Mouse (Mus musculus) ES-CJ7 (cell line): ENCODE data around the gene Gm11563.
"Not testable (repeated sequence)": the region's sequence is repeated elsewhere in the genome, so short reads cannot be mapped to it uniquely, and the experiment has no call there.

Source experiments
- DNase-seq: peaks from one replicate; pipeline ENCODE4 v3.0.0; 2011; ENCODE audit warnings: low read depth, low spot score

Gene Gm11563

GRCm38 (mm10) chr11:99658467-99659010 lies at the start of gene Gm11563:
TSS of gene Gm11563 (minus strand) at chr11:99658960.
- not testable (repeated sequence) for DNase-seq

GRCm38 (mm10) chr11:99690463-99690862 lies 31.7 kb upstream of the Gm11563 start, which contains the start of gene Gm14190:
TSS of gene Gm14190 (minus strand) at chr11:99690740.
- DNase-seq: no peak

GRCm38 (mm10) chr11:99685235-99685634 lies 26.5 kb upstream of the Gm11563 start:
- DNase-seq: not testable (repeated sequence)

GRCm38 (mm10) chr11:99683481-99683880 lies 24.7 kb upstream of the Gm11563 start:
- DNase-seq: no peak

- no peak for DNase-seq
Observed at GRCm38 (mm10) chr11:99665860-99666259, 7.1 kb upstream of the Gm11563 start, which contains the start of gene Krtap4-6. TSS of gene Krtap4-6 (minus strand) at chr11:99665960.

GRCm38 (mm10) chr11:99662802-99663201 lies 4.0 kb upstream of the Gm11563 start:
- DNase-seq: no peak

GRCm38 (mm10) chr11:99659256-99659655 lies 496 bp upstream of the Gm11563 start:
- DNase-seq: no peak

GRCm38 (mm10) chr11:99657051-99657450 lies 1.7 kb downstream of the Gm11563 start:
- DNase-seq: peak; percentile 87

GRCm38 (mm10) chr11:99650136-99650535 lies 8.6 kb downstream of the Gm11563 start, which contains the start of gene Gm11555:
TSS of gene Gm11555 (minus strand) at chr11:99650236.
- DNase-seq: no peak

GRCm38 (mm10) chr11:99646444-99646843 lies 12.3 kb downstream of the Gm11563 start:
- no peak for DNase-seq

GRCm38 (mm10) chr11:99644351-99644750 lies 14.4 kb downstream of the Gm11563 start:
- no peak for DNase-seq

GRCm38 (mm10) chr11:99643635-99644139 lies 15.1 kb downstream of the Gm11563 start, which contains the start of gene Krtap4-7:
TSS of gene Krtap4-7 (minus strand) at chr11:99644089.
- DNase-seq: not testable (repeated sequence)

- DNase-seq: no peak
Observed at GRCm38 (mm10) chr11:99640926-99641325, 17.8 kb downstream of the Gm11563 start.

GRCm38 (mm10) chr11:99637086-99637485 lies 21.7 kb downstream of the Gm11563 start:
- no peak for DNase-seq

- no peak for DNase-seq
Observed at GRCm38 (mm10) chr11:99634653-99635134, 24.1 kb downstream of the Gm11563 start, which contains the start of gene Krtap4-2. TSS of gene Krtap4-2 (minus strand) at chr11:99635084.

- DNase-seq: no peak
Observed at GRCm38 (mm10) chr11:99633293-99633692, 25.5 kb downstream of the Gm11563 start.

GRCm38 (mm10) chr11:99630890-99631289 lies 27.9 kb downstream of the Gm11563 start:
- DNase-seq: no peak

GRCm38 (mm10) chr11:99628138-99628537 lies 30.6 kb downstream of the Gm11563 start, which contains the start of gene Krtap4-1:
TSS of gene Krtap4-1 (minus strand) at chr11:99628238.
- DNase-seq: no peak

GRCm38 (mm10) chr11:99620335-99620734 lies 38.4 kb downstream of the Gm11563 start, which contains the start of gene Gm11562:
TSS of gene Gm11562 (minus strand) at chr11:99620435.
- DNase-seq: no peak

GRCm38 (mm10) chr11:99614796-99615363 lies 43.9 kb downstream of the Gm11563 start, which contains the start of gene Krtap2-4:
TSS of gene Krtap2-4 (minus strand) at chr11:99614846.
- DNase-seq: no peak

GRCm38 (mm10) chr11:99610089-99610488 lies 48.7 kb downstream of the Gm11563 start, which contains the start of gene Gm11937:
TSS of gene Gm11937 (minus strand) at chr11:99610189.
- DNase-seq: not testable (repeated sequence)

GRCm38 (mm10) chr11:99609126-99609525 lies 49.6 kb downstream of the Gm11563 start:
- no peak for DNase-seq
